Mouse (Mus musculus) urinary bladder, postnatal 4 days (tissue): ENCODE data around the gene Dpm1.

Source experiments
- DNase-seq, 2 experiments: peaks; one replicate each; pipeline ENCODE4 v3.0.0; 2021 to 2022; ENCODE audit warnings: low spot score in 2 of 2

The Dpm1 gene

DNA sequence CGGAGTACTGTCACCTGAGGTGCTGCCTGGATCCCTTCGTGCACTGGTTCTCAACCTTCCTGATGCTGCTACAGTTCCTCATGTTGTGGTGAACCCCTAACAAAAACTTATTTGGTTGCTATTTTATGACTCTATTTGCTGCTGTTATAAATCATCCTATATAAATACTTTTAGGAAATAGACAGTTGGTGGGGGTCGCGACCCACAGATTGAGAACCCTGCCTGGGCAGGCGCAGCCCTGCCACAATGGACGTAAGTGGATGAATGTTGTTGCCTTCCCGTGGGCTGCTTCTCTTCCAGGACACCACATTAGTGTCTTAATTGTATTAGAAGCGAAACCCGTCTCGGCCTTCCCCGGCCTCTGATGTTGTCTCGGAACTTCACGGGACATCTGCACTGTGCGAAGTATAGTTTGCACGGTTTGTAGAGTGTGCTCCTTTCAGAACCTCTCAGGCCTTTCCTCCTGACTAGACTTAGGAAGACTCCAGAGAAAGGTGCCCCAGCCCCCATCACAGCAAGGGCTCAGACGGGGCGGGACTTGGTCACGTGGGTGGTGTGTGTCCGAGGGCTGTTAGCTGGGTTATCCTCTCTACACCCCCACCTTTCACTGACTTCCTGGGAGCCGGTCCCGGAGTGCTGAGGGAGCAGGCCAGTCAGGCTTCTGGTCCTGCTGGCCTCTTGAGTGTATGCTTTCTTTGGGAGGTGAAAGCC is 63.5 kb downstream of the Dpm1 start:
- DNase-seq, result peak in 1 of 2 experiments; percentile 42

DNA sequence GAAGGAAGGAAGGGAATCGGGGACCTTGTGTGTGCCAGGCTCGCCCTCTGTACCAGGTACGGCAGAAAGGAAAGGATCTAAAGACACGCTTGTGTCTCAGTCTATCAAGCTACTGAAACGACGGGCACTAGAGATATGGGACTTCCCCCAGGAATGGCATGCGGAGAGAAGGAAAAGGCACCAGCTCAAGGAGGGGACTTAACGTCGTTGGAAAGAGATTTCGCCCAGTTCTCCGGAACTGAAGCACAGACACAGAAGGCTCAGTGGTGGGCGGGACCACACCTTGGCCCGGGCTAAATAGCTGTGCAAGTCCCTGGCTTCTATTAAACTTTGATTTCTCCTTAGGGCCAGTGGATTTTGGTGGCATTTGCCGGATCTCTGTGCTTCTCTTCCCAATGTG is 68.4 kb downstream of the Dpm1 start:
- no peak for DNase-seq

DNA sequence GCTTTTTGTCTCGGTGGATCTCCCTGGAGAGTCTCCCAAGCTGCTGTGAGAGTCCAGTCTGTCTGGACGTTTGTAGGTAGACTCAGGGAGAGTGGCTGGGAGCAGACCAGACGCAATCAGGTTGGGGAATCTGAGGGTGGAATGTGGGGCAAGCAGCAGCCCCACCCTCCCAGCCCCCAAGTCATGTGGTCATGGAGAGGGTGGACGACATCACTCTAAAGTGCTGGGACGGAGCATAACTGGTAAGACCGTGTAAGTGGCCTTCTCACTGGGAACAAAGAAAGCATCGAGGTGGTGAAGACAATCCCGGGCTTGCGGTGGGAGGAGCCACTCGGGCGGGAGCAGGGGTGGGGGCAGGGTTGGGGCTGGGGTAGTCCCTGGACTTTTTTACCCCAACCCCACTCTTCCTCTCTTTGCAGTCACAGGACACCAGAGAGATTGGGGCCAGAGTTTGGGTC is 68.8 kb downstream of the Dpm1 start:
- DNase-seq, result no peak

DNA sequence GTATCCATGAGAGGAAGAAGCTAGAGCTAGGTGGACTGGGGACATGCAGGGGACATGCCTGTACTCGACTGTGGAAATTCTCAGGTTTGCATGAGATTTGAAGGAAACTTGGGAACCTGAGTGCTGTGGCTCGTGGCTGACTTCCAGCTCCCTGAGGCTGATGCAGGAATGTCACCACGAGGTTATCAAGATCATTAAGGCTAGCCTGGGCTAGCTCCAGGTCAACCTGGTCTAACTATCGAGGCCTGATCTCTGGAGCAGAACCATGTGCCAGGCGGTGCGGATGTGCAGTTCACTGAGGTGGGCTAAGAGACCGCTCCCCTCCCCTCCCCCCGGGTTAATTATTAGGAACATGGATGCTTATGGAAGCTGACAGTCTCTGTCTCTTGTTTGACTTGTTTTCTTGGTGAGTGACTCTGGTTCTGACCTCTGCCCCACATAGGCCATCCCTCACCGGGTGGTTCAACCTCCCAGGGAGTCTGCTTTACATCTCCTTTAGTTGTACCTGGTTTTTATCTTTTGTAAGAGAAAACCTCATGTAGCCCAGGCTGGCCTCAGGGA is 69.9 kb downstream of the Dpm1 start:
- DNase-seq, result no peak
